Mouse (Mus musculus) C2C12 (cell line): ENCODE data around the gene Ppp6r1. TPM values are rescaled to one million over a fixed set of nuclear protein-coding genes. Genes with fewer than 3 reads are reported as not detected.

Source experiments
- H3K27me3 ChIP-seq: one replicate; pipeline ENCODE4 v1.6.1; 2011; ENCODE audit not compliant: control insufficient read depth, insufficient read depth, insufficient read length
- H3K36me3 ChIP-seq: one replicate; pipeline ENCODE4 v1.6.1; 2011; ENCODE audit not compliant: control insufficient read depth, insufficient read depth
- H3K4me3 ChIP-seq: one replicate; pipeline ENCODE4 v1.5.1; 2011; ENCODE audit warnings: mild to moderate bottlenecking, control low read depth; ENCODE audit not compliant: poor library complexity, insufficient read depth, severe bottlenecking
- H3K79me2 ChIP-seq: one replicate; pipeline ENCODE4 v1.6.1; 2011; ENCODE audit not compliant: control insufficient read depth, insufficient read depth
- H3K79me3 ChIP-seq: one replicate; pipeline ENCODE4 v1.6.1; 2011; ENCODE audit warnings: low read depth, control low read depth
- H3ac ChIP-seq: one replicate; pipeline ENCODE3; 2011; ENCODE audit warnings: low read depth; ENCODE audit not compliant: control insufficient read depth, insufficient read length
- CEBPB ChIP-seq: IDR thresholded peaks from one replicate; pipeline ENCODE4 v1.6.1; 2011; ENCODE audit warnings: low read depth, mild to moderate bottlenecking, control low read depth, moderate library complexity
- CTCF ChIP-seq: IDR thresholded peaks from one replicate; pipeline ENCODE4 v1.5.1; 2011; ENCODE audit not compliant: control insufficient read depth, insufficient read depth, insufficient read length
- FOSL1 ChIP-seq: IDR thresholded peaks from one replicate; pipeline ENCODE4 v1.8.0; 2011; ENCODE audit warnings: mild to moderate bottlenecking, low read length; ENCODE audit not compliant: poor library complexity, insufficient read depth, severe bottlenecking
- MAX ChIP-seq: IDR thresholded peaks from one replicate; pipeline ENCODE4 v1.6.1; 2011; ENCODE audit warnings: mild to moderate bottlenecking, control low read depth
- MYOD1 ChIP-seq: IDR thresholded peaks from one replicate; pipeline ENCODE4 v1.6.1; 2011; ENCODE audit warnings: low read depth; ENCODE audit not compliant: control insufficient read depth, insufficient read length
- MYOG ChIP-seq: IDR thresholded peaks from one replicate; pipeline ENCODE4 v1.6.1; 2011; ENCODE audit not compliant: control insufficient read depth, insufficient read length; ENCODE audit errors: extremely low read depth
- USF1 ChIP-seq: IDR thresholded peaks from one replicate; pipeline ENCODE4 v1.6.1; 2011; ENCODE audit warnings: low read depth, mild to moderate bottlenecking, control low read depth, moderate library complexity
- polyA plus RNA-seq: library from polyadenylated mRNA; unstranded; fragments of >200 nt; fragmentation: generic; extraction: Trizol; gene quantifications from one replicate; pipeline ENCODE4 v1.2.1, GENCODE M21; 2012; ENCODE audit warnings: missing spikeins

Gene Ppp6r1
- polyA plus RNA-seq, 1 experiment, result 56.1 TPM

- Histone ChIP-seq H3K36me3 (peaks cover 20% of the 10 kb centered on the region), H3K4me3 (no peak overlapping the region), H3K79me3 (peaks cover 72% of the 10 kb centered on the region), H3ac (no peak overlapping the region), H3K79me2 (peaks cover 80% of the 10 kb centered on the region), H3K27me3 (no peaks in the 10 kb centered on the region)
- TF ChIP-seq MAX, result no peak
Observed at GRCm38 (mm10) chr7:4651581-4651980, 7.2 kb downstream of the Ppp6r1 start.

DNA sequence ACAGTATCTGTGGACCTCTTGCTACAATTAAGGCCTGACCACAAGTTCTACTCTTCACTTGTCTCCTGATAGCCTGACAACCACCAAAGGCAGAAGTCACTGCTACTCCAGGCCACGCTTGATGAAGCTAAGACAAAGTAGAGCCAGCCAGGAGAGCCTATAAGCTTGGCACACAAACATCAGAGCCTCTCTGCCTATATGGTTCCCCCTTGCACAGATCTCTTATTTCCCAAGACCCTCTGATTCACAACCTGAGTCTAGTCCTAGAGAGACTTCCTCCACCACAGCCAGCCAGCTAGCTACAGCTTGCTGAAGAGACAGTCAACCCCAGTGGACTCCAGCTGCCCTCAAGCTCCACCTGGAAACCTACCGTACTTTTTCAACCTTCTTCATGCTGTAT, 10.8 kb downstream of the Ppp6r1 start:
- TF ChIP-seq MYOG (no peak), MAX (no peak), MYOD1 (no peak), CTCF (no peak), CEBPB (no peak), USF1 (no peak), FOSL1 (no peak)
- H3K79me2 ChIP-seq, result peaks cover 46% of the 10 kb centered on the region
- peaks cover 41% of the 10 kb centered on the region for H3K36me3 ChIP-seq
- H3K27me3 ChIP-seq, result no peaks in the 10 kb centered on the region
- H3K4me3 ChIP-seq, result no peak overlapping the region
- no peak overlapping the region for H3ac ChIP-seq
- H3K79me3 ChIP-seq, result peaks cover 41% of the 10 kb centered on the region

- no peak overlapping the region for H3ac ChIP-seq
- peaks cover 39% of the 10 kb centered on the region for H3K79me2 ChIP-seq
- TF ChIP-seq MYOD1, result no peak
- no peaks in the 10 kb centered on the region for H3K27me3 ChIP-seq
- H3K4me3 ChIP-seq, result no peak overlapping the region
- peaks cover 34% of the 10 kb centered on the region for H3K79me3 ChIP-seq
- peaks cover 34% of the 10 kb centered on the region for H3K36me3 ChIP-seq
Observed at GRCm38 (mm10) chr7:4647291-4647690, 11.5 kb downstream of the Ppp6r1 start.

DNA sequence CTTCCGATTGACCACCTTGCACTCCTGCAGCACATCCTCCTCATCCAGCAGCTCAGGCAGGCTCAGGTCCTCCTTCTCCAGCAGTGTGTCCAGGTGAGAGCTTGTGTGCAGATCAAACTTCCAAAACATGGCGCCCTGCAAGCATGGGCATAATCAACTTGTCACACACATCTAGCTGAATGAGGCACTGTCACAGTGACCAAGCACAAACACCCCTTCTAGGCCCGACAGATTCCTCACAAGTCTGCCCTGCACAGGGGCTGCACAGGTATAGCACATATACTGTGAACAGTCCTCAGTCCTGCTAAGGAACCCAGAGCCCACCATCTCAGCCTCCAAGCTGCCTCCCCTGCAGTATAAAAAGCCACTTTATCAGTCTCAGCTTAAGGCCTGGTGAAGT, 12.0 kb downstream of the Ppp6r1 start:
- Histone ChIP-seq H3K27me3 (no peaks in the 10 kb centered on the region), H3K79me3 (peaks cover 29% of the 10 kb centered on the region), H3ac (no peak overlapping the region), H3K4me3 (no peak overlapping the region), H3K36me3 (peaks cover 29% of the 10 kb centered on the region), H3K79me2 (peaks cover 34% of the 10 kb centered on the region)
- TF ChIP-seq CTCF, result no peak
- TF ChIP-seq MAX, result no peak
- TF ChIP-seq FOSL1, result no peak
- no peak for TF ChIP-seq MYOG
- TF ChIP-seq MYOD1, result no peak
- no peak for TF ChIP-seq CEBPB

DNA sequence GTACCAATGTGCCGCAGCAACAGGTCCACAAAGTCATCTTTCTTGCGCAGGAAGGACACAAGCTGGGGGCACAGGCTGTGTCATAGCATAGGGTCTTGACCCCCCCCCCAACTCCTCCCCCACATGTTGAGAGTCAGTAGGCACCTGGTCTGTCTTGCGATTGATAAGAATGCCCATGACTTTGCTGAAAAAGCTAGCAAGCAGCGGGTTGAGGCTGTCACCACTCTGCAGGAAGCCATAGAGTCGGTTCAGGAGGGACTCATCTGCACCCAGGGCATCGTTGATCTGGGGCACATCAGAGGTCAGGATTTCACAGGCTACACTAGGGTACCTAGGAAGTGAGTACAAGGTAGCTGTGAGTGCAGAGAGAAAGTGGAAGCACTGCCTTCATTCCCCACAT, 15.6 kb downstream of the Ppp6r1 start:
- no peak overlapping the region for H3ac ChIP-seq
- peaks cover 18% of the 10 kb centered on the region for H3K79me2 ChIP-seq
- H3K27me3 ChIP-seq, result no peaks in the 10 kb centered on the region
- peaks cover 22% of the 10 kb centered on the region for H3K36me3 ChIP-seq
- H3K79me3 ChIP-seq, result peaks cover 13% of the 10 kb centered on the region
- no peak overlapping the region for H3K4me3 ChIP-seq
- TF ChIP-seq CEBPB, result no peak
- TF ChIP-seq CTCF, result no peak
- no peak for TF ChIP-seq USF1
- TF ChIP-seq MYOG, result no peak
- TF ChIP-seq FOSL1, result no peak
- TF ChIP-seq MAX, result no peak
- TF ChIP-seq MYOD1, result no peak

- peaks cover 6% of the 10 kb centered on the region for H3K79me2 ChIP-seq
- H3K79me3 ChIP-seq, result peaks cover 4% of the 10 kb centered on the region
- no peak overlapping the region for H3ac ChIP-seq
- H3K4me3 ChIP-seq, result no peak overlapping the region
- peaks cover 22% of the 10 kb centered on the region for H3K36me3 ChIP-seq
- TF ChIP-seq MAX (no peak), FOSL1 (no peak), USF1 (no peak), CEBPB (no peak), MYOD1 (peak; percentile 11), CTCF (no peak), MYOG (no peak)
- H3K27me3 ChIP-seq, result no peaks in the 10 kb centered on the region
Observed at GRCm38 (mm10) chr7:4641956-4642355, 16.9 kb downstream of the Ppp6r1 start.
